Mouse (Mus musculus): ENCODE measurements around the gene Tmem231. TPM values are rescaled to one million over a fixed set of nuclear protein-coding genes. Genes with fewer than 3 reads are reported as not detected.
A peak's percentile ranks its signal among the peaks of the same experiment; 100 is the strongest.
"Not testable (repeated sequence)": the region's sequence is repeated elsewhere in the genome, so short reads cannot be mapped to it uniquely, and the experiment has no call there.

Gene Tmem231
- polyA plus RNA-seq, 1 experiment from 2014 or later = 15.3 TPM

GRCm38 (mm10) chr8:111939516-111940142 is 5.9 kb upstream of the Tmem231 start:
- ATAC-seq (ENCODE audit: low FRiP score) = peak; percentile 44; the same call in 1 of the 2 replicates

GRCm38 (mm10) chr8:111938076-111938985 is 4.7 kb upstream of the Tmem231 start:
- not testable (repeated sequence) for DNase-seq (ENCODE audit: low spot score); H3K4me2 ChIP-seq (replicated peaks); H3K27ac ChIP-seq; H3K9ac ChIP-seq; H3K4me3 ChIP-seq (replicated peaks; ENCODE audit: low read length); H3K9me3 ChIP-seq (ENCODE audit: control insufficient read depth, low read length); ATAC-seq (ENCODE audit: low FRiP score); H3K27me3 ChIP-seq (ENCODE audit: control insufficient read depth, insufficient read depth, low read length)
- 88% methylated on average over 8 of the region's 9 CpGs for WGBS
- Histone ChIP-seq H3K36me3 (replicated peaks; ENCODE audit: control insufficient read depth, insufficient read depth) (peaks cover 15% of the 10 kb centered on the region), H3K4me1 (replicated peaks; ENCODE audit: control insufficient read depth, insufficient read depth, low read length) (peaks cover 12% of the 10 kb centered on the region)

More at GRCm38 (mm10) chr8:111939516-111940142, 5.9 kb upstream of the Tmem231 start:
- peak overlapping the region; percentile 56 for H3K27ac ChIP-seq
- H3K27me3 ChIP-seq (ENCODE audit: control insufficient read depth, insufficient read depth, low read length) = no peaks in the 10 kb centered on the region
- no peak for DNase-seq (ENCODE audit: low spot score)
- H3K4me2 ChIP-seq (replicated peaks) = peak overlapping the region; percentile 93
- peaks cover 28% of the 10 kb centered on the region for H3K36me3 ChIP-seq (replicated peaks; ENCODE audit: control insufficient read depth, insufficient read depth)
- peak overlapping the region; percentile 72 for H3K4me3 ChIP-seq (replicated peaks; ENCODE audit: low read length)
- H3K9me3 ChIP-seq (ENCODE audit: control insufficient read depth, low read length) = no peaks in the 10 kb centered on the region
- 7% methylated on average over 10 of the region's 10 CpGs for WGBS
- peaks cover 12% of the 10 kb centered on the region for H3K4me1 ChIP-seq (replicated peaks; ENCODE audit: control insufficient read depth, insufficient read depth, low read length)
- H3K9ac ChIP-seq = peak overlapping the region; percentile 82

GRCm38 (mm10) chr8:111937184-111937583 is 3.5 kb upstream of the Tmem231 start:
- ATAC-seq (ENCODE audit: low FRiP score) (no peak), DNase-seq (ENCODE audit: low spot score) (no peak)
- H3K9ac ChIP-seq = no peak overlapping the region
- no peak overlapping the region for H3K27ac ChIP-seq
- whole genome bisulfite sequencing = 84% methylated on average over 3 of the region's 3 CpGs
- peaks cover 17% of the 10 kb centered on the region for H3K4me1 ChIP-seq (replicated peaks; ENCODE audit: control insufficient read depth, insufficient read depth, low read length)
- H3K9me3 ChIP-seq (ENCODE audit: control insufficient read depth, low read length) = no peaks in the 10 kb centered on the region
- H3K4me3 ChIP-seq (replicated peaks; ENCODE audit: low read length) = no peak overlapping the region
- peaks cover 4% of the 10 kb centered on the region for H3K36me3 ChIP-seq (replicated peaks; ENCODE audit: control insufficient read depth, insufficient read depth)
- H3K4me2 ChIP-seq (replicated peaks) = no peak overlapping the region
- H3K27me3 ChIP-seq (ENCODE audit: control insufficient read depth, insufficient read depth, low read length) = no peaks in the 10 kb centered on the region

GRCm38 (mm10) chr8:111934201-111934600 is 520 bp upstream of the Tmem231 start:
- Histone ChIP-seq H3K4me3 (replicated peaks; ENCODE audit: low read length) (no peak overlapping the region; the same call in 1 of the 2 replicates), H3K9me3 (ENCODE audit: control insufficient read depth, low read length) (no peaks in the 10 kb centered on the region), H3K36me3 (replicated peaks; ENCODE audit: control insufficient read depth, insufficient read depth) (no peaks in the 10 kb centered on the region), H3K4me2 (replicated peaks) (peak overlapping the region; percentile 74), H3K9ac (no peak overlapping the region; the same call in 1 of the 2 replicates), H3K27ac (0 out of 2 replicates have a peak overlapping the region, but pooled peaks have one; percentile 38), H3K4me1 (replicated peaks; ENCODE audit: control insufficient read depth, insufficient read depth, low read length) (peaks cover 4% of the 10 kb centered on the region), H3K27me3 (ENCODE audit: control insufficient read depth, insufficient read depth, low read length) (no peaks in the 10 kb centered on the region)
- ATAC-seq (ENCODE audit: low FRiP score) = no peak
- no peak for DNase-seq (ENCODE audit: low spot score)
- 87% methylated on average over 2 of the region's 2 CpGs for WGBS

- Histone ChIP-seq H3K9me3 (ENCODE audit: control insufficient read depth, low read length) (no peaks in the 10 kb centered on the region), H3K36me3 (replicated peaks; ENCODE audit: control insufficient read depth, insufficient read depth) (no peaks in the 10 kb centered on the region), H3K4me3 (replicated peaks; ENCODE audit: low read length) (peak overlapping the region; percentile 76), H3K27ac (peak overlapping the region; percentile 91), H3K4me2 (replicated peaks) (peak overlapping the region; percentile 74), H3K27me3 (ENCODE audit: control insufficient read depth, insufficient read depth, low read length) (no peaks in the 10 kb centered on the region), H3K4me1 (replicated peaks; ENCODE audit: control insufficient read depth, insufficient read depth, low read length) (peaks cover 4% of the 10 kb centered on the region), H3K9ac (peak overlapping the region; percentile 76)
- WGBS = 30% methylated on average over 19 of the region's 19 CpGs
- DNase-seq (ENCODE audit: low spot score) = peak; percentile 42
- ATAC-seq (ENCODE audit: low FRiP score) = 0 out of 2 replicates have a peak, but pooled peaks have one; percentile 25
Observed at GRCm38 (mm10) chr8:111932580-111933336, 923 bp downstream of the Tmem231 start.

DNA sequence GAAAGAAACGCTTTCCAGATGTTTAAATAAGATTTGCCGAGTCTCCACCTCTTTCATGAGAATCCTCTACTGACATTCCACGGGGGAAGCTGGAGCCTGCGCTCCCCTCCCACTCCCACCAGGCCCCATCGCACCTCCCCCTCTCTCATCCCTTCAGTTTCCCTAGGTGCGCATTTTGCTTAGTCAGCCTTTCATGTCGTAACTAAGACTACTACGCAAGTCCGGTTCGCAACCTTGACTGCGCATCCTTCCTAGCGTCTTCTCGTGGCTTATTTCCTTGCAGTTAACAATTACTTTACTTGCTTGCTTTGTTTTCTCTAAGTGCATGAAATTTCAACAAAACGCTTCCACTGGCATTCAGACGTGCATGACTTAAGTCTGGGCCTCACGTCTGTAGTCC is 2.0 kb downstream of the Tmem231 start:
- whole genome bisulfite sequencing = 75% methylated on average over 16 of the region's 16 CpGs
- no peak for DNase-seq (ENCODE audit: low spot score)

GRCm38 (mm10) chr8:111929648-111930344 is 3.9 kb downstream of the Tmem231 start:
- no peaks in the 10 kb centered on the region for H3K27me3 ChIP-seq (ENCODE audit: control insufficient read depth, insufficient read depth, low read length)
- no peak overlapping the region for H3K4me2 ChIP-seq (replicated peaks)
- DNase-seq (ENCODE audit: low spot score) (no peak), ATAC-seq (ENCODE audit: low FRiP score) (no peak)
- 78% methylated on average over 8 of the region's 8 CpGs for WGBS
- peaks cover 4% of the 10 kb centered on the region for H3K4me1 ChIP-seq (replicated peaks; ENCODE audit: control insufficient read depth, insufficient read depth, low read length)
- H3K4me3 ChIP-seq (replicated peaks; ENCODE audit: low read length) = no peak overlapping the region
- H3K27ac ChIP-seq = no peak overlapping the region
- H3K36me3 ChIP-seq (replicated peaks; ENCODE audit: control insufficient read depth, insufficient read depth) = 0 out of 2 replicates have a peak, but pooled peaks cover 6% of the 10 kb centered on the region
- no peak overlapping the region for H3K9ac ChIP-seq
- H3K9me3 ChIP-seq (ENCODE audit: control insufficient read depth, low read length) = no peaks in the 10 kb centered on the region

More for the DNA sequence above, 2.0 kb downstream of the Tmem231 start:
- no peak overlapping the region for H3K27ac ChIP-seq
- H3K9ac ChIP-seq = no peak overlapping the region
- H3K4me3 ChIP-seq (replicated peaks; ENCODE audit: low read length) = no peak overlapping the region
- H3K9me3 ChIP-seq (ENCODE audit: control insufficient read depth, low read length) = no peaks in the 10 kb centered on the region
- 0 out of 2 replicates have a peak, but pooled peaks cover 6% of the 10 kb centered on the region for H3K36me3 ChIP-seq (replicated peaks; ENCODE audit: control insufficient read depth, insufficient read depth)
- H3K4me2 ChIP-seq (replicated peaks) = no peak overlapping the region
- H3K4me1 ChIP-seq (replicated peaks; ENCODE audit: control insufficient read depth, insufficient read depth, low read length) = peaks cover 4% of the 10 kb centered on the region
- no peak for ATAC-seq (ENCODE audit: low FRiP score)
- no peaks in the 10 kb centered on the region for H3K27me3 ChIP-seq (ENCODE audit: control insufficient read depth, insufficient read depth, low read length)

DNA sequence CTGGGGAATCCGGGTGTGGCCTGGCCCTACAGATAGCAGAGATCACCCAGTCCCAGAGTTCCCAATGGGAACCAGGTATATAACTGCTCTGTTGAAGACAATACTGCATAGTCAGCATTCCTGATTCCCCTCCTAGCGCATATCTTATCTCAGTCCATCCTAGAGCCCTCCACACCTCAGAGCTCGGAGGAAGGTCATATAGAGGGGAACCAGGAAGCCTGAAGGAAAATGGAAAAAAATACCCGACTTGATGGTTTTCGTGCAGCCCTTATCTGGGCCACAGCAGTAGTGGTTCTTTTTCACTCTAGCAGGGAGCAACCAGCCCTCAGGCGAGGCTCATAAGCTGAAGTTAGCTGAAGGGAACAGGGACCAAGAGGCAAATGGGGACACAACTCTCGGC is 8.7 kb downstream of the Tmem231 start:
- Histone ChIP-seq H3K9me3 (ENCODE audit: control insufficient read depth, low read length) (no peaks in the 10 kb centered on the region), H3K4me2 (replicated peaks) (no peak overlapping the region), H3K9ac (no peak overlapping the region), H3K27ac (no peak overlapping the region), H3K27me3 (ENCODE audit: control insufficient read depth, insufficient read depth, low read length) (no peaks in the 10 kb centered on the region), H3K4me1 (replicated peaks; ENCODE audit: control insufficient read depth, insufficient read depth, low read length) (no peaks in the 10 kb centered on the region), H3K4me3 (replicated peaks; ENCODE audit: low read length) (no peak overlapping the region), H3K36me3 (replicated peaks; ENCODE audit: control insufficient read depth, insufficient read depth) (0 out of 2 replicates have a peak, but pooled peaks cover 6% of the 10 kb centered on the region)
- no peak for ATAC-seq (ENCODE audit: low FRiP score)
- no peak for DNase-seq (ENCODE audit: low spot score)
- 82% methylated on average over 7 of the region's 7 CpGs for WGBS

Data from hindbrain, embryonic 14.5 days (tissue).